20 mouse cellular contexts compared by ENCODE assay signal in the genomic region with DNA sequence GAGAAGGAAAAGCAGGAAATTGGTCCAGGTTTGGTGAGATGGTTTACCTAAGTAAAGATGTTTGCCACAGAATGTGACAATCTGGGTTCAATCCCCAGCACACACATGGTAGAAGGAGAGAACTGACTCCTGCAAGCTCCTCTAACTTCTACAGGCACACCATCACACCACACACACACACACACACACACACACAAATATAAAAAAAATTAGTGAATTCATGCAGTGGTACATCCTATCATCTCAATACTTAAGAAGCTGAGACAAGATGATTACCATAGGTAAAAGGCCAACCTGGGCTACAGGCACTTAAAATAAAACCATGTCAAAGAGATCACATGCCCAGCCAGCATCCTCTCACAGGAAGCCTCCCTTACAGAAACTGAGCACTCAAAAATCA. TPM values are rescaled to one million over a fixed set of nuclear protein-coding genes. Genes with fewer than 3 reads are reported as not detected.
"Had no signal": no experiment of that assay in that cellular context is flagged by ENCODE, and none has a peak within 500 bp of the region (broad histone marks: within the 10 kb centered on the region; RNA-seq: fewer than 3 reads in every experiment).

No protein-coding gene starts in this region.

- H3K27ac ChIP-seq: neural tube, embryonic 13.5 days; neural tube, embryonic 15.5 days; stomach, embryonic 15.5 days; stomach, postnatal 0 days had no signal

- H3K9ac ChIP-seq: neural tube, embryonic 13.5 days; neural tube, embryonic 15.5 days; stomach, embryonic 15.5 days had no signal

- H3K4me3 ChIP-seq: neural tube, embryonic 13.5 days; neural tube, embryonic 15.5 days; stomach, embryonic 15.5 days had no signal

- H3K36me3 ChIP-seq: neural tube, embryonic 13.5 days; neural tube, embryonic 15.5 days; stomach, embryonic 15.5 days had no signal

- H3K4me1 ChIP-seq: neural tube, embryonic 13.5 days; neural tube, embryonic 15.5 days; stomach, embryonic 15.5 days had no signal

- H3K27me3 ChIP-seq: neural tube, embryonic 13.5 days; neural tube, embryonic 15.5 days; stomach, embryonic 15.5 days had no signal

- DNase-seq: retina, postnatal 1 day; right cerebral cortex, adult 18-20 months; right cerebral cortex, postnatal 14 days; right cerebral cortex, postnatal 25 days; right cerebral cortex, postnatal 4 days; spleen, adult 18-20 months; thymus, adult 18-20 months; thymus, adult 2 months; thymus, postnatal 14 days; thymus, postnatal 25 days; thymus, postnatal 36 days; thymus, postnatal 4 days had no signal

- H3K9me3 ChIP-seq: neural tube, embryonic 13.5 days; neural tube, embryonic 15.5 days; stomach, embryonic 15.5 days had no signal

RNA-seq across cellular contexts. Expression of gene Rlbp1, which starts 12.8 kb away (rescaled TPM):
- total RNA-seq: neutrophil, adult 5-6 weeks had no signal
- polyA plus RNA-seq: small intestine, adult 2 months; spleen, adult 2 months; stomach, embryonic 14.5 days had no signal
